Mouse (Mus musculus) liver, postnatal 0 days (tissue): ENCODE measurements around the gene Olfr690.

Experiments
- CTCF ChIP-seq: sonication (generic); IDR thresholded peaks from 2 replicates; pipeline ENCODE4 v1.5.1; 2016; ENCODE audit warnings: antibody characterized with exemption, low read depth
- EP300 ChIP-seq: IDR thresholded peaks from 2 replicates; pipeline ENCODE4 v1.6.1; 2016; ENCODE audit warnings: antibody characterized with exemption, low read depth, mild to moderate bottlenecking

GRCm38 (mm10) chr7:105373509-105373908, 39.6 kb upstream of the Olfr690 start:
- TF ChIP-seq CTCF = no peak
- TF ChIP-seq EP300 = no peak
